Mouse (Mus musculus) R1 (cell line): ENCODE data around the gene Rad51ap2.
A peak's percentile ranks its signal among the peaks of the same experiment; 100 is the strongest.

Experiments used
- DNase-seq: peaks from one replicate; pipeline ENCODE4 v3.0.0-alpha.2; 2018; ENCODE audit warnings: low read depth, low spot score

The Rad51ap2 gene

DNA sequence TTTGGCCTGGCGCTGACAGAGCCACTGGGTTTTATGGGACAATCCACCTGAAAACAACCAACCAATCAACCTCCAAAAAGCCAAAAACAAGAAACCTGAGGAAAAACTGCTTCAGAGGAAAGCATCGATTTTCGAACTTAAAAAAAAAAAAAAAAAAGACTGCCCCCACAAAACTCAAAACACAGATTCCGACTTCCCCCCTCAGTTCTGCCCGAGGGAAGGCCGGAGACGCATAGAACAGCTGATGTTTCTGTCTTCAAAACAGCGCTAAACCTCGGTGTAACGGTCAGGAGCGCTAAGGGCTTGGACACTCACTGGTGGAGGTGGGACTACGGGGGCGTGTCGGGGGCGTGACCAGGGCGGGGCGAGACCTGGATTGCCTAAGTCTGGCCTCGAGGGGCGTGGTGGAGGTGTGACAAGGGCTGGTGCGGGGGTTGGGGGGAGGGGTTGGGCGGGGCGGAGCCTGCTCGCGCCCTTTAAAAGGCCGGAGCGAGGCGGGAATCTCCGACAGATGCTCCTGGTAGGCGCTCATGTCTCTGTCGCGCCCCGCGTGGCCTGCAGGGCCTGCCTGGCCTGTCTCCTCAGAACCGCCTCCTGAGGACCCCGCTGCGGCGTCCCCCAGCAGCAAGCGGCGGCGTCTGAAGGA, at the start of gene Rad51ap2:
Rad51ap2 (plus strand) TSS at position 531 of the 646 bp plus-strand sequence.
- DNase-seq = peak; percentile 92

DNA sequence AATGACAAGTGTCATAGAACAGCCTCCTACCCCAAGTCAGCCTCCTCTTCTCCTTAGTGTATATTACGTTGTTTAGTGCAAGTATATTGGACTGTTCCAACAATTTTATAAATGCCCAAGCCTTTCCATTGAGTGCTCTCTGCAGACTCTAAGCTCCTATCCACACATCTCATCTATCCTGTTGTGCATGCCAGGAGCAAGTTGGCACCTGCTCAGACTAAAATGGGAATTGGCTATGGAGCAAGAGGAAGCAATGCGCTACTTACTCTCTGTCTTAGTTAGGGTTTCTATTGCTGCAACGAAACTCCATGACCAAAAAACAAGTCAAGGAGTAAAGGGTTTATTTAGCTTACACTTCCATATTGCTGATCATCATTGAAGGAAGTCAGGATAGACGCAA, 48.2 kb upstream of the Rad51ap2 start:
- DNase-seq = no peak

DNA sequence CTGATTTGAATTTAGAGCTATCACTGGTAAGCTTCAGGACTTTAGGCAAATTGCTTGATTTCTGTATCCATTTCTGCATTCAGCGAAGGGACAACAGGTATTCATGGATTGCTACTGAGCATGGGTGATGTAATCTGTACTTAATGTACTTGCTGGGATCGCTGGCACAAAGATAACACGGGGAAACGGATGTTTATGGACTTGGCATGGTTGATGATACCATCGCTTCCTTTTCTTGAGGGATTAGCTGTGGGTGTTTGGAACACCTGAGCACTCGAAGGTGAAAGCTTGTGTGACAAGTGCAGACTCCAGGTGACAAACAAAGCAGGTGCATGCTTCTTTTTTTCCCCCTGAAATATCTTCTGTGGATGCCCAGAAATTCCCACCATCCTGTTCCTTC, 37.8 kb upstream of the Rad51ap2 start:
- no peak for DNase-seq

DNA sequence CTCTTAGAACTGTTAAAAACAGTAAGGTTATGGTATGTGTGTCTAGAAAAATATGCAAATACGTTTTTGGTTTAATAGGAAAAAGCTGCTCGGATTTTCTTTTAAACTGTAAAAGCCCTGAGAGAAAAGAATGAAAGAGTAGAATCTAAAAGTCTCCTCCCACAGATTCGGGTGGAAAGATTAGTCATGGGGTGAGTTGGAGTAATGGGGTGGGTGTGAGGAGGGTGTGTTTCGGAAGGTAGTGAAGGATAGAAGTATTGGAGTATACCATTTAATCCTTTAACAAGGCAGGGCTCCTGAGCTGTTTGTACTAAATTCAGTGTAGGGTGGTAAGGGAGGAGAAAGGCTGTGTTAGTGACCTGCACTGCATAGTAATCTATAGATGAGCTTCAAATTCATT, 28.5 kb upstream of the Rad51ap2 start:
- DNase-seq = no peak

DNA sequence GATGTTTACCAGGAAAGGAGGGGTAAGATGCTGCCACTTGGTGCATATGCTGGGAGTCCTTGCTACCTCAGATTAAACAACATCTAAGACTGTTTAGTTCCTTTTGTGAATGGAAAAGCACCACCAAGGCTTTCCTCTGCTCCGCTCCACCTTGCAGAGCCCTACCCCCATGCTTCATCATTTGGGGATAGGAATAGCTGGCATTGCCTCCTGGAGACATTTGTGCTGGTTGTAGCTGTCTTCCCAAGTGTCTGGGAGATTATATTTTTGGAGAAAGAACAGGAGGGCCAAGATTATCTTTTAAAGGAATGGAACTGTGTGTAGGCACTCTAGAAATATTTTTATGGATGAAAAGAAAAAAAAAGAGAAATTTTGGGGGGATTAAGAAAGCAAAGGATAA, 22.8 kb upstream of the Rad51ap2 start:
- DNase-seq = no peak

DNA sequence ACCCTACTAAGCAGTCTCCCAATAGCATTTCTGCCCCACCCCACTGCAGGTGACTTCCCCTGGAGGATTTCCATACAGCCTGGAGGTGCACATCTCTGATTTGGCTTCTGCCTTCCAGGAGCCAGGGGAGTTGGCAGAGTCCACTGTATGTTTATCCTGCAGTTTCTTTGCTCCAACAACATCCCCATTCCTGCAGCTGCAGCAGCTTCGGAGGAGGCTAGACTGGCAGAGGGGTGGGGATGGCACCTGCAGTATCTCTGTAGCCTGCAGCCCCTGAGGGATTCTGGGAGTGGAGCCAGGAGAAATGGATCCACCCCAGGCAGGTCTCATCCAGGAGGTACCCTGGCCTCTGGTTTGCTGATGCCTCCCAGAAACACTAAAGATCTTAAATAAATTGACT, 22.2 kb upstream of the Rad51ap2 start:
- no peak for DNase-seq

DNA sequence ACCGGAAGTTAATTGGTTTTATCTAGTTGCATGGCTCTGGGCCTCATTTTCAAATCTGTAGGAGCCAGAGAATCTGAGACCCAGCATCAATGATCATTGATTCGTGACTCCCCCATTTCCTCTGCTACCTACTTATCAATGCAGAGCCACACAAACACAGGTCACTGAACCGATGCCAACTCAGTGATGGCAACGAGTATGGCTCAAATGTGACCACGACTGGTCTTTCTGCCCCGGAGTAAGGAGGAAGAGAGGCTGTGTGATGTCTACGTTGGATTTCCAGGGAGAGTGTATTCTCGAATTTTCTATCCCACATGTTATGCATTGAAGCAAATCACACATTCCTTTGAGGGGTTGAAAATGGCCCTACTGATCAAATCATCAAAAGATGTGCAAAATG, 21.4 kb upstream of the Rad51ap2 start:
- no peak for DNase-seq

DNA sequence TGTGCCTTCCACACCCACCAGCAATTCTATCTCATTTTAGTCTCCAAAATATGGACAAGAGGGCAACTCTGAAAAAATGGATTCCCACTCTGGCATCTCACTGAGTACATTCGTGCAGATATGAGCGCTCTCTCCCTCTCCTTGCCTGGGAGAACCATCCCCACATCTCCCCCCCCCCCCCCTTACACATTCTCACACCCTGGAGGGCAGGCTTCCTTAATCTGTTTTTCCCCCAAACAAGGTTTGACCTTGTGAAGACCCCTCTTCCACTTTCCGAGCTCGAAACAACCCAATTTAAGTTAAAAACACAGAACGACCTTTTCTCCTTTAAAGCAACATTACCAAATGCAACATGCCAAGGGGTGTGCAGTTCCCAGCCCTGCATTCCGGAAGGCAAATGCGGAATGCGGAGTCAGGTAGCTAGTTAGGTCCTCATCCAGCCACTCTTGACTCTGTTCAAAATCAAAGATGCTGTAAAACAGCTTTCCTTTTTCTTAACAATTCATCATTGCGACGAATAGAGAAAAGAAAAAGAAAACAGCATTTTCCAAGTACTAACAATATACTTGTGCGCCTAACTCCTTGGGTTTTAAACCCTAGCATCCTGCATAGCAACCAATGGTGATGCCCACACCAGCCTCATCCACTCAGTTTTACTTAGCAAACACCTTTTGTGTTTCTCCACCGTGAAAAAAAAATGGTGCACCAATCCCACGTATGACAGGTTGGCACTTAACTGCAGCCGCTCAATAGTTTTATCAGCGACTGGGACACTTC, 20.4 kb upstream of the Rad51ap2 start:
- DNase-seq = peak; percentile 11

DNA sequence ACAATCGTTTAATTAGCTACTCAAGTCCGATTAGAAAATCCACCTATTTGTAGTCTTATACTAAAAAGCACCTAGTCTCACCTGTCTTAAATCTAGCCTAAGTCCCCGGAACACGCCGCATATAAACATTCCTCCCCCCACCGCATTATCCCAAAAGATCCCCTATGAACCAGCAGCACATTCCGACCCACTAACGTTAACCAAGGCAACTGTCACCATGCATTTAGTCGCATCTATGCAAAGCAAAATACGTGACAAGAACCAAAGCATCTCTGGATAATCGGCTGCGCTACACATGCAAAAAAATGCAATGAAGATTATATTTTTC, 19.9 kb upstream of the Rad51ap2 start:
- peak; percentile 6 for DNase-seq

DNA sequence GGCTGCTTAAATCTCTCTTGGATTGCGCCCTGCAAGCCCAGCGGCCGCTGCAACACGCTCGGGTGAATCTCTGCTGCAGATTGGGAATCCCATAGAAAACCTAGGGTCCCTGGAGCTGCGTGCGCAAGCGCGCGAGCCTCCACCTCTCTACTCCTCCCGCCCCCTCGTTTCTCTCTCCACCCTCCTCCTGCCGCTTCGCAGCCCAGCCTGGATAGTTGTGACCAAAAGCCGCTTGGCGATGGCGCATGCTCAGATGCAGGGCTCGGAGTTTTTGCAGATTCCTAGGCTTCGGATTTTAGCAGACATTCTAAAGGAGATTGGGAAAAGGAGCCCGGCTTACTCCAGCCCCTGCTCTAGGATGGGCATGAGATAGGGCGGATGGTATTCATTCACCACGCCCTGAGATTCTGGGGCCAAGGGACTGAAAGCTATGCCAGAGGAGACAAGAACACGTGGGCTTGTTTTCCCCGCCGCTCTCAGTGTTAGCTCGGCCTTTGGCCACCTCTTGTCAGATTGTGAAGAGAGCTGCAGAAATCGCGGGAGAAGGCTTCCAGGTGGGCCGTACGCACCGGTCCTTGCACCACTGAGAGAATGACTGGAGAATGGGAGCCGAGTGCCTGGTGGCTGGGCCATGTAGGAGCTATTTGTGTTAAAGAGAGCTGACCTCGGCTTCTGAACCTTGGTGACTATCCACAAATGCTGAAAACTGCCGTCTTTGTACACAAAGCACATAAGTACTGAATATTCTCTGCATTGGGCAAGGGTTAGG, 19.2 kb upstream of the Rad51ap2 start, which contains the start of gene Vsnl1:
Vsnl1 (minus strand) TSS at position 117 of the 769 bp plus-strand sequence.
- peak; percentile 86 for DNase-seq

DNA sequence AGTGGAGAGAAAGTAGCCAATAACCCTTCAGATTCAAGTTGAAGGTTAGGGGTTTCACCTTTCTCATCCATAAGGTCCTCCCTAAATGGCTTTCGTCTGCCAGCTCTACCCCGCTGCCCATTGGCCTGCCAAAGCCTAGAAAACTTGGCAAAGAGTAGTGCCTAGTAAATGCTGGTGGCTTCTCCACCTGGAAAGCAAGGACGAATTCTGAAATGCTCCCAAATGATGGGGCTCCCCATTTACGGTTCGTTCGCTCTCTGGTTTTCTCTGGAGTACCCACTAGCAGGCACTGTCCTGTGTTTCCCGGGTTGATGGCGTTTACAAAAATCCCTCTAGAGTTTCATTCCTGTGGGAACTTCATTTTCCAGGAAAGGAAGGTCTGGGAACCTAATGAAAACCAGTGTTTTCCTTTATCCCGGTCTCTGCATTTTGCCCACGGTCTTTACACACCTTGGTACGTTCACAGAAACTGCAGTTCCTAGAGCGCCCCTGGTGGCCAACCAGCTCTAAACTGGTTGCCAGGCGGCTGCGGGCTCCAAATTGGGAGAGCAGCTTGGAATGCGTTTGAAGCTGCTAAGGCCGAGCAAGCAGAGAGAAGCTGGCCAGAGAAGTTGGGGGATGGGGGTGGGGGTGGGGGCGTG, 18.5 kb upstream of the Rad51ap2 start:
- peak; percentile 94 for DNase-seq

DNA sequence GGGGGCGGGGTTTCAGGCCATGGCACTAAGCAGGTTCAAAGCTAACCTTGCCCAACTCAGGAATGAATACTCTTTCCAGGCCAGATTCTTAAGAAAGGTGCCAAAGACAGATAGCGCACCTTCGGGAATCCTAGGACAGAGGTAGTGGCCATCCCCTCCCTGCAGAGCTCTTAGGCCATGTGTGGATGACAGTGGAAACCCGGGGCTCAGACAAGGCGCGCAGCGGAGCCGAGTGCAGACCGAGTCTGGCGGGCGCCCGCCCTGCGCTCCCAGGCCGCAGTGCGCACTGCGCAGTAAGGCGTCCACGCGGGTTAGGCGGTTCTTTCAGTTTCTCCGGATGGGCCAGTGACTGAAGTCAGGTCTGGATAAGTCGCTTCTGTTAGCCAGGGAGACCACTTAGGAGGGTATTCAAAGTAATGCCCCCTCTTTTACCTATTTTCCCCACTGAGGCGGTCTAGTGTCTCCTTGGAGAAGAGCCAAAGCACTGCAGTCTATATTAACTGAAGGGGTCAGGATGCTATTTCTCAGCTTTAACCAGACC, 17.9 kb upstream of the Rad51ap2 start:
- DNase-seq = no peak

DNA sequence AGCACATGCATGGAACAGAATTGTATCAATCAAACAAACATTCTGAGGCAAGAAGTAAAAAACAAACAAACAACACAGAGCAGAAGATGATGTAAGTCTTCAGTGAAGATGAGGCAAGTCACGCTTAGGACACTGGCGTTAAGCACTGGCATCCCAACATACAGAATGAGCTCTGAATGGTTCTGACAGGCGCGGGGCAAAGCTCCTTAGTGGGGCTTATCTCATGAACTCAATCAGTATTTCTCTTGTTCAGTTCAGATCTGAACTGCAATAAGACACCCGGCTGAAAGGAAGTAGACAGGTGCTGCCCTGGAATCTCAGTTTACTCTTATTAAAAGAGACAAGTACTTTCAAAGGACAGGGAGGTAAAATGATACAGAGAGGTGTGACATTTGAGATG, 1.7 kb upstream of the Rad51ap2 start:
- DNase-seq = no peak

DNA sequence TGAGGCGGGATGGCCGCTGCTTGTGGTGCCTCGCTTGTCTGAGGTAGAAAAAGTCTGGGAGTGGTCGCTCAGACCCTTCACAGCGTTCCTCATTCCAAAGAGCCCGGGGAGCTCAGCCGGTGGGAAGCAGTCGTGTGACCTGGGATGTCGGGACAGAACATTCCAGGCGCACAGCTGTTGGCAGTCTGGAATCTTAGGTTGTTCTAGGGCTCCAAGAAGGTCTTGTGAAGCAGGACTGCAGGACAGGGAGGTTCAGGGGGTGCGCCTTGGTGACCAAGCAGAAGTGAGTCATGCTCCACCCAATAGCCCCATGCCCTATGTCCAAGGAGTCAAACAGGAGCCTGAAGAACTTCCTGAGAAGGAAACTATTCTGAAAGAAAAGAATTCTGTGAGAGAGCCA, 334 bp downstream of the Rad51ap2 start:
- no peak for DNase-seq

DNA sequence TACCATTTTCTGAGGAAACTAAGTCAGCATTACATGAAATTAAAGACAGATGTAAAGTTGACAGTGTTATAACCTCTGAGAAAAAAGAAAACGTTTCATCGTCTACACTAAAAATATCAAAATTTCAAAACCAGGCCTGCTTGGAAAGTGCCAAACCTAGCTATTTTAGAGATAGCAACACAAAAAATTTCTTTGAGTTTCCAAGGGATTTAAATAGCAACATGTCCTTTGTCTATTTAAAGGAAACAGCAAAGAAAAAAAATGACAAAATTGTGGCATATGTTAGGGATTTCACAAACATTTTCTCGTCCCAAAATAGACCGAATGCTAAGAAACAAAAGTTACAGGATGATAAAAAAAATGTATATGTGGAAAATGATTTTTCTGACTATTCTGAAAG, 753 bp downstream of the Rad51ap2 start:
- DNase-seq = no peak
